Mouse (Mus musculus): ENCODE measurements around the gene Rufy1.

DNA sequence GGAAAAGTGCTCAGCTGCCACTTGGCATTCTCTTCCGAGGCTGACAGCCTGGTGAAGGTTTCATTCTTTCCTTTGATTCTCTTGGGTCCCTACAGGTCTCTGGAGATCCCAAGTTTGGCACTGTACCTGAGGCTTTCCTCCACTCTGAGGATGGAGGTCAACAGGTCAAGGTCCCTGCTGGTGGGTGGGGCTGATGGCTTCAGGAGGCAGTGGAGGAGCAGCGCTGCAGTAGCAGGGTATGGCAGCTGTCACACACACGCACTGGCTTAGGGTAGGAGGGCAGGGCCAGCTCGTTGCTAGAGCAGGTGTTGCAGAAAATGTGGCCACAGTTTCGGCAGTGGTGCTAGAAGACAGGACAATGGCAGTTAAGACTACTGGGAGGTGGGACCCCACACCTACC lies 41.3 kb downstream of the Rufy1 start:
- TF ChIP-seq REST (IDR thresholded peaks at IDR 0.05; ENCODE audit: insufficient read depth, insufficient read length), result no peak
- peak; percentile 41 for TF ChIP-seq TCF3 (IDR thresholded peaks at IDR 0.05; ENCODE audit: insufficient read length, low read depth)

All from myocyte (in vitro differentiated cells).